Mouse (Mus musculus): ENCODE data around the gene Rap1gds1.

The Rap1gds1 gene

DNA sequence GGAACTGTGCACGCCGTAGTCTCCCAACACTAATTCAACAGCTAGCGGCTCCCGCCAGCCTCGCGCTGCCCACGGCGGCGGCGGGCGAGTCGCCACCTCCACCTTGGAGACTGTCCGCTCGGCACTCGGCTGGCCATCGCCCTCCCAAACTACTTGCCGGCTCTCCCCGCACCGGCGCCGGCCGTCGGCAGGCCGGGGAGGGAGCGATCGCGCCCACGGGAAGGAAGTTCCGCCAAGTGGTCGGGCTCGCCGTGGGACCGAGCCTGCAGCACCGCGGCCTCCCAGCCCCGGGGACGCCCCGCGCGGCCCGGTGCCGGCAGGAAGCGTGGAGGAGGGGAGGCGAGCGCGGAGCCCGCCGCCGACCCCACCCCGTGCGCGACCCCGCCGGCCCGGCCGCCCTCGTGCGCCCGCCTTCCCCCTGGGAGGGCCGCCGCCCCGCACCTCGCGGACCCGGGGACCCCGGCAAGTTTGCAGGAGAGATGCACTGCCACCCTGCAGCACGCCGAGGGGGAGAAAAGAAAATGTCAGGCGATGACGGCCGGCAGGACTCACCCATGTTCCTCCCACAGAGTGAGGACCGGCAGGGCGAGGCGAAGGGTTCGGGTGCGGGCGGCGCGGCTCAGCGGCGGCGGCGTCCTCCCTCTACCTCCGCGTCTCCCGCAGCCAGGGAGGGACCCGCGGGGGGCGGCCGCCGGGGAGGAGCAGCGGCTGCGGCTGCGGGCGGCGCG lies at the start of gene Rap1gds1:
TSS of gene Rap1gds1 (minus strand) at position 718 of the 728 bp plus-strand sequence.
- no peak for DNase-seq (ENCODE audit: extremely low spot score, low read depth, low spot score)

DNA sequence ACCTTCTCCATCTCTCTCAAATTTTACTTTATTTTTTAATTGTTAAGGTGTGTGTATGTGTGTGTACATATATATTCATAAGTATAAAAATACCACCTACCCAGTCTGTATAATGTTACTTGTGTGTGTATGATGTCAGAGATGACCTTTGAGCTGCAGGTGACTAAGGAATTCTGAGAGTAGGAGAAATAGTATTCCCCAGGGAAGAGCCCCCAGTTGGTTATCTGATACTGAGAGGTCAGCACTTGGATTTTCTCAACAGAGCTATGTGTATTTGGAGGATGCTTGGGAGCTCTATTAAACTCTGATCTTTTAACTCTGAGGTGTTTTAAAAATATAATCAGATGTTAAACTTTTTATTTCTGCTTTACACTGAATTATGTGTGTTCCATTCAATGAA lies 43.4 kb upstream of the Rap1gds1 start:
- no peak for DNase-seq (ENCODE audit: extremely low spot score, low read depth, low spot score)

DNA sequence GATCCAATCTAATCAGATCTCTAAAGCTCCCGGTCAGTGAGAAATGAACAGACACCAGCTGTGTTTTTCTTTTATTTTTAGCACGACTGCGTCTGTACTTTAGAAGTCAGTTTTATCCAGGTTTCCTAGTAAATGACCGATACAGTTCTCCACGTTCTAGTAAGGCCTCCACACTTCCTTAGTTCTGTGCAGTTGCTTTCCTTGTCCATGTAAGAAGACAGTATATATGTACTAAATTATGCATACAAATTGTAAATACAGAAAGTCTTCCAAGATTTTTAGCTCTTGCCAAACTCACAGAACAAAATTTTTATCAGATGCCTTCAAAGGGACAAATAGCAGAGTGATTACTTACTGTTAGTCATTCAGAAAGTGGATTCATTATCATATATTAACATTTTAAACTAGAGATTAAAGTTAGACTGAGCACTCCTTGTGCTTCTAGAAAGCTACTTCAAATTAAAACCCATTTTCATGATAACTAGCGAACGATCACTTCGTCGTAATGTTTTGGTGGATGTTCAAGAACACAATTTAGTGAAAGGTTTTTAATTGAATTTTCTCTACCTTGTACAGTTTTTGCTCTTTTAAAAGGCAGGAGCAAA lies 41.8 kb upstream of the Rap1gds1 start:
- no peak for DNase-seq (ENCODE audit: extremely low spot score, low read depth, low spot score)

DNA sequence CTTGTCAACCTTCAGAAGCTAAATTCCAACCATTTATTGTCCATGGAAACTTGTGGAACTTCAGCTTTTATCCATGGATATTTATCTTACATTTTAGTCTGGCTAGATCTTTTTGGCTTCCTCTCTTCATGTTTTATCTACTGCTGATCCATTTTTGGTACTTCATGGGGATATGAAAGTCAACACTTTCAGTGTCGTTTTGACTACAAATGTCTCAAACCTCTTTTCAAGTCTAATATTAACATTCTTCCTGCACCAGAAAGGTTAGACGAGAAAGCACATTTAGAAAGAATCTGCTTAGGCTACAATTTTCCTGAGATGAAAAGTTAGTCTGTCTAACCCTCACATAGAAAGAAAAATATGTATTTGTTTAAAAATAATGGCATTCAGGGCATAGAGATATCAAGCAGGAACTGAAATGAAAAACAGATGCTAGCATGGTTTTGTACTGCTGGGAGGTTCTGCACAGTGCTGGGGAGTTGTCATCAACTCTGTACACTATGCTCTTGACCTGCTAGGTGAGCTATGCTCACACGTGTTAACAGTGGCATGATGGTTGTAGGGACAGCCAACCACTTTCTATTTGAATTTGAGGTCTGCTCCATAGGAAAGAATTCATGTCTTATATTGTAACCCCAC lies 37.5 kb upstream of the Rap1gds1 start:
- DNase-seq (ENCODE audit: extremely low spot score, low read depth, low spot score) = no peak

DNA sequence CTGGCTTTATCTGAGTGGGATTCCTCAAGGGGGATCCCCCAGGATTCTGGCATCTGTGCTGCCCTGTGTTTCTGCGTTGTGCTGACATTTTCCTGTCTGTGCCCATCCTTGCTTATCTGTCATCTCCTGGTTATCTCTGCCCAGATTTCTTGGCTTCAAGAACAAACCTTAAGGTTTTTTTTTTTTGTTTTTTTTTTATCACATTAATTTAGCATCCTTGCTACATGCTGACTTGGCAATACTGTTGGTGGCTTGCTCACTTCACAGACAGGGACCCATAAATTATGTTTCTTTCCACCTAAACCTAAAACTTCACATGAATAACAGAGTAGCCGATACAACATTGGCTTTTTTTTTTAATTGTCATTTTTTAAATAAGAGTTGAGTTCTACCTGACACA lies 36.9 kb upstream of the Rap1gds1 start:
- DNase-seq (ENCODE audit: extremely low spot score, low read depth, low spot score) = no peak

DNA sequence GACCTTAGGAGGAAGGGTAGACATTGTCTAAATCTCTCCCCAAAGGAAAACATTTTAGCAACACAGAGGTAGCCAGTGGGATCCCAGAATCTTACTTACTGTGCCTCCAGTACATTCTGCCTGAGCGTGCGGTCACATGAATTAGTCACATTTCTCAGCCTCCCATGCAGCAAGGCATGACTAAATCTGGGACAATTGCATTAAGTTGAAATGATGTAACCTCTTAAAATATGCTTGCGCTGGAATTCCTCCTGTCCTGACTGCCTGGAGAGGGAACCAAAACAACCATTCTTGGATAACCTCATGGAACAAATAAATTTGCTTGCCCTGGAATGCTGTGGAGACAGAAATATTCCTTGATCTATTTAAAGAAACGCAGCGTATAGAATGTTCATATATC lies 33.2 kb upstream of the Rap1gds1 start:
- DNase-seq (ENCODE audit: extremely low spot score, low read depth, low spot score) = no peak

DNA sequence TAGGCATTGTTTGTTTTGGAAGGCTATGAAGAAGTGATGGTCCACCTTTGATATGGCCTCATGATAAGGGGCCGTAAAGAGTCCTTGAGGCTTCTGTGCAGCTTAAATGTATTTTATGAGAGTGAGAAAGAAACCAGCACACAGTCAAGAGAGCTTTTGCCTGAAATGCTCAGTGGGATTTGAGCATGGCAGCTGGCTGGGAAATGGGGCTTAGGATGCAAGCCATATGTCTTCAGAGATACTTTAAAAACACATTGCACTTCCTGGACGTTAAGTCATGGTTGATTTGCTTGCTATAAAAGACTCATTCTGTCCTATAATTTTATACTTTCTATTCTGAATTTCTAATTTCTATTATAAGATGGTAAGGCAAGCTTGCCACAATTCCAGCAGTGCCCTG lies 28.9 kb upstream of the Rap1gds1 start:
- DNase-seq (ENCODE audit: extremely low spot score, low read depth, low spot score) = no peak

DNA sequence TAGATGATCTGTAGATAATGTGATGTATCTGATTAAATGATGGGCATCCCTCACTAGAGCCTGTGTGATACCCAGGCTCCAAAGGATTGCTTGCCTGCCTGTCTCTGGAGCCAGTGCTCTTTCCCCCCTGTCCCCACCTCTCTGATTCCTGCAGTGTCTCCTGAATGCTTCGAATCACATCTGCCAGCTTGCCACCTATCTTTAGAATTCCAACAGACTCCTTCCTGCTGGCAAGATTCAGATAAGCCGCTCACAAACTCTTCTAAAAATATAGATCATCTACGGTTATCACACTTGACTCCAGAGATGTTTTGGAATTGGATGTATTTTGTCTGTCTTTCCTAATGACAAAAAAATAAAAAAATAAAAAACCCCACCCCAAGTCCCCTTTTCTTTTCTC lies 28.3 kb upstream of the Rap1gds1 start:
- DNase-seq (ENCODE audit: extremely low spot score, low read depth, low spot score) = no peak

DNA sequence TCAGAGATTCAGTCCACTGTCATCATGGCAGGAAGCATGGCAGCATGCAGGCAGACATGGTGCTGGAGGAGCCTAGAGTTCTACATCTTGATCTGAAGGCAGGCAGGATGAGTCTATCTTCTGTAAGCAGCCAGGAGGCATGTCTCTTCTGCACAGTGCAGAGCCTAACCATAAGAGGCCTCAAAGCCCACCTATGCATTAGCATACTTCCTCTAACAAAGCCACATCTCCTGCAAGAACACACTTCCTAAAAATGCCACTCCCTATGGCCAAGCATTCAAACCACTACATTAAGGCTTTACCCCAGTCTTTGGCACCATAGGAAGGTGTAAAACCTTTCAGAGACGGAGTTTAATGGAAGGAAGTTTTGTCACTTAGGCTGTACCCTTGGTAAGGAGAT lies 26.9 kb upstream of the Rap1gds1 start:
- DNase-seq (ENCODE audit: extremely low spot score, low read depth, low spot score) = no peak

DNA sequence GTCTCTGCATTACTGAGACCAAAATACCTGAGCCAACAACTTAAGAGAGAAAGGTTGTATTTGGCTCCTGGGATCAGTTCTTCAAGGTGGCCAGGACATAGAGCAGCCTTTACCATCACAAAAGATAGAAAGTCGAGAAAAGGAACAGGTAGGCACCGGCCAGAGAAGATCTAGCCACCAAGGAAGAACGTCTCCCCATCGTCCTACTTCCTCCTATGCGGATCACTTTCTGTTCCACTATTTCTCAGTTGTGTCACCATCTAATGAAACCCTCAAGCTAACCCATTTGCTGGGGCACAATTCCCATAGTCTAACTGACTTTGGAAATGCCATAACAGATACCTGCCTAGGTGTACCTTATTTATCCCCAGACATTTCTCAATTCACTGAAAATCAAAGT lies 24.3 kb upstream of the Rap1gds1 start:
- no peak for DNase-seq (ENCODE audit: extremely low spot score, low read depth, low spot score)

DNA sequence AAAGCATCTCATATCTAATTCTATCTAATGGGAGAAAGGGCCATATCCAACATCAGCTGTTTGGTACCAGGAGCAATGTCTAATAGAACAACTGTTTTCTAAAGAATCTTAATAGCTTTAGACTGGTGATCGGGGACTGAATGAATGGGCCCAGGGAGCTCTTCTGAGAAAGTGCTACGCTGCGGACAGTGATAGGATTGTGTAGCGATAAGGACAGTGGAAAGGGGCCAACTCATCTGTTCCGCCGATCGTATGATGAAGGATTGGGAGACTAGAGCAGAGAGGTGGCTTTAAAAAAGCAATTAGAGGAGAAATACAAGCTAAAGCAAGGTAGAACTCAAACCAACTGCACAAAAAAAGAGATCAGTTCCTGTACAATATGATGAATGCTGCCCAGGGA lies 20.9 kb upstream of the Rap1gds1 start:
- no peak for DNase-seq (ENCODE audit: extremely low spot score, low read depth, low spot score)

DNA sequence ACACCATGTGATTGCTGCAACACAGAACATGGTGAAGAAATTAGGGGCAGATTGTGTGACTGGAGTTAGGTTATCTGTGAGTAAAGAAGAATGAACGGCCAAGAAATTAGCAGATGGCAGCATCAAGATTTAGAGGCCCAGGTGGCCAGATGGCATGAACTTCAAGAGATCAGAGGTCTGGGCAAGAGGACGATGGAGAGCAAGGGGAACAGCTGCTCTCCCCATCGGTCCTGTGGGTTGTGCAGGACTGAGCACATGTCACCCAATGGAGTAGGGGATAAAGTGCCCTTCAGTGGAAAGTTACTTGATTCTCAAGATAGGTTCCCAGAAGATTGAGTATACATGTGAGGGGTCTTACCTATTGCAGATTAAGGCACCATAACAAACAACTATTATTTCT lies 13.5 kb upstream of the Rap1gds1 start:
- DNase-seq (ENCODE audit: extremely low spot score, low read depth, low spot score) = no peak

DNA sequence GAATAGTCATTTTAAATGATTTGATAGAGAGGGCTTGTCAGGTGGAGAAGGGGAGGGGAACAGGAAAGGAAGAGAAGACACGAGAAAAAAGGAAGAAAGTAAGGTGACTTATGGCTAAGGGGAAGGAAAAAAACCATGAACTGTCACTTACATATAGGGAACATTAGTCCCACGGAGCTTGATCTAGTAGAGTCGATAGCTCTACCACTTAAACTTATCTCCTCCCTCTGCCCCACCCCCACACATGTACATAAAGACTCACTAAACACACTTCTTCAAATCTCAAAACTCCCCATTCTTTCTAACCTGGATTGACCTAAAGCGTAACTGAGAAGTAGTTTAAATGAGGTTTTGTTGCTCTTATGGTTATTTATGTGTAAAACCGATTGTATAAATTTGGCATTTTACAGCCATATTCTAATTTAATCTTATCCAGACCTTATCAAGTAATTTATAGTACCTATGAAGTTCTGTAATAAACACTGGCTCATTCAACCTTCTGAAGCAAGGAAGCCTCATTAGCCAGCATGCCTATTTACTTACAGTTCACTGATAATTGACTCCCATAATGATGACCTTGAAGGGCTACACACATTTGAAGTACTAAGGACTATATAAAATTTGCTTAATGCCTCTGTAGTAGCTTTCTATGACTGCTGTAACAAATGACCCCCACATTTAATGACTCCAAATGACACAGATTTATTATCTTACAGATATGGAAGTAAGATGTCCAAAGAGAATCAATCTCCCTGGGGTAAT lies 9.0 kb upstream of the Rap1gds1 start:
- DNase-seq (ENCODE audit: extremely low spot score, low read depth, low spot score) = no peak

DNA sequence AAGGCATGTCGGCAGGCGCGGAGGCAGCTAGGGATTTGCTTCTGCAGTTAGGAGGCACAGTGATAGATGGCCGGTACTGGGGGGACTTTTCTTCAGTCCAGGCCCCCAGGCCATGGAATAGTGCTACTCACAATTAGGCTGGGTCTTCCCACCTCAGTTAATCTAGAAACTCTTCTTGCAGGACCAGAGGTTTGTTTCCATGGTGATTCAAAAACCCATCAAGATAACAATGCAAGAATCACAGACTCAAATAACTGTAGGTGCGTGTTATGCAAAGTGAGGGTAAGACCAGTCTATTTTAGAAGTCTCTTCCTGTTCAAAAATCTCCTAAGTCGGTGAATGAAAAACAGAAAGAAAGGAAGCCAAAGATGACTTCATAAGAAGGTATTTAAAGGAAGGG lies 4.8 kb upstream of the Rap1gds1 start:
- DNase-seq (ENCODE audit: extremely low spot score, low read depth, low spot score) = no peak

DNA sequence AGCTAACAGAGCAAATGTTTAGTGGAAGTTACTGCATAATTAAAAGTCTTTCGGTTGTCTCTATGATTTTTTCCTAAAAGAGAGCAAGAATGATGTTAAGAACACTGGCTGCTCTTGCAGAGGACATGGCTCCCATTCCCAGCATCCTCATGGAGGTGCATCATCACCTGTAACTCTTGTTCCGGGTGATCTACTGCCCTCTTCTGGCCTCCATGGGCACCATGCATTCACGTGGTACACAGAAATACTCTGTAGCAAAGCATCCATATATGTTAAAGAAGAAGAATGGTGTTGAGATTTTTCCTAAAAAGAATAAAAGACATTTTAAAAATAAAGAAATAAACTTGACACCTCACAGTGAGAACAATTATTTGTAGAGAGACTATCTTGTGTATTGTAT lies 3.0 kb upstream of the Rap1gds1 start:
- DNase-seq (ENCODE audit: extremely low spot score, low read depth, low spot score) = no peak

DNA sequence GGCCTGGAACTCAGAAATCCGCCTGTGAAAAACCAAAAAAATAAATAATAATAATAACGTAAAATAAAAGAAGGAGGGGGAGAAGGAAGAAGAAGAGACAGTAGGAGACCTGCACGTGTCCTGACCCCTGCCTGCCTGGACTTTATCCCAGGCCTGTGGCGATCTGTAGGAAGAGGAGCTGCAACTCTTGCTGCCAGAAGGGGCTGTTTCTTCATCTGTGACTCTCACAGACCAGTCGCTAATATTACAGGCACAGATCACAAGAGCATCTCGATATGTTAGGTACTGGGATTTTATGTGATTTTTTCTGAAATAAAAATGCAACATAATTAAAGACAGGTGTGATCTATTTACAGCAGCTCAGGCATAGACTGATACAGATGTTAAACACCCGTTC lies 1.1 kb upstream of the Rap1gds1 start:
- no peak for DNase-seq (ENCODE audit: extremely low spot score, low read depth, low spot score)

DNA sequence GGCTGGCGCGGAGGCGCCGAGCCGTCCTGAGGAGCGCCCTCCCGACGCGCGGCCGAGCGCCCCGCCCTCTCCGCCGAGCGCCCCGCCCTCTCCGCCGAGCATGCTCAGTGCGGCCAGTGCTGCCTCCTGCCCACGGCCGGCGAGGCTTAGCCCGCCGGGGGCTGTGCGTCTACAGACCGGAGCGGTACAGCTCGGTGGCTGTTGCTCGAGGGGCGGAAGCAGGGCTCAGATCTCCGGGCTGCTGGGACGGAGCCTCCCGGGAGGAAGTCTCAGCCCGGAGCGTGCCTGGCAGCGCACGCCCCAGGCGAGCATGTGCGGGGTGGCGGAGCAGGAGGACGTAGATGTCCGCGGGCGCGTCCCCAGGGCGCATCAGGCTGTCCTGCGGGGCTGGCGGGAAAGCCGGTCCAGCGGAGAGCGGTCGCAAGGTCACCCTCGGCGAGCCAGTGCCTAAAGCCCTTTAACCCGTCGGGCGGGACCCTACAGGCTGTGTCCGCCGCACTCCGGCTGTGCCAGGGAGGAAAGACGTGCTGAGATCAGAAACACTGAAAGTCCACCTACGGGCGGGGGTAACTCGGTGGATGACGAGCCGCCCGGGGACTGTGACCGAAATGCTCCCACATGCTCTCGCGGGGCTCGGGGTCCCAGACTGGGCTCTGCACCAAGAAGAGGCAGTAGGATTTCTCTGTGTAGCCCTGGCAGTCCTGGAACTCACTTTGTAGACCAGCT lies 495 bp upstream of the Rap1gds1 start:
- DNase-seq (ENCODE audit: extremely low spot score, low read depth, low spot score) = no peak

DNA sequence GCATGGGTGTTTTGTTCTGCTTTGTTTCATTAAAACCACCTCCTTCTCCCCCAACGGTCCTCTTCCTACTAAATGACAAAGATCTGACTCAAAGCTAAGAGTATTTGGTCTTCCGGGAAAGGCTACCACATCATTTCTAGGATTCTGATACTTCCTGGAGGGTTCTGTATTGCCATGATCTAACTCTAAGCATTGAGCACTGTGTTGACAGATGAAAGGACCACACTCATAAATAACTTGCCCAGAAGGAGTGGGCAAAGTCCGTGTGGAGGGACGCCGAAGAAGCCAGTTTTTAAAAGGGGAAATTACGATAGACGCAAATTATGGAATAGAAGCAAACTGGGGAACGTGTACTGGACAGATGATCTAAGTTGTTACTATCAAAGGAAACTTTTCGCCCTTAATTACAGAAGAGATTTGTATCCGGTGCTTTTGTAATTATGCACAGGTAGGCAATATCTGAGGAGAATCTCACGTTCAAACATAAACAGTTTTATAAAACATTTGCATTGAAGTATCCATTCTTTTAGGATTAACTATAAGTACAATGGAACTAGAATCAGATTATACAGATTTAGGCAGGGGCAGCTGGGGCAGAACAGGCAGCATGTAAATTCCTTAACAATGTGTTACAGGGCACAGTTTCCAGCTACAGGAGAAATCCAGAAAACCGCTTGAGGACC lies 1.1 kb downstream of the Rap1gds1 start:
- no peak for DNase-seq (ENCODE audit: extremely low spot score, low read depth, low spot score)

DNA sequence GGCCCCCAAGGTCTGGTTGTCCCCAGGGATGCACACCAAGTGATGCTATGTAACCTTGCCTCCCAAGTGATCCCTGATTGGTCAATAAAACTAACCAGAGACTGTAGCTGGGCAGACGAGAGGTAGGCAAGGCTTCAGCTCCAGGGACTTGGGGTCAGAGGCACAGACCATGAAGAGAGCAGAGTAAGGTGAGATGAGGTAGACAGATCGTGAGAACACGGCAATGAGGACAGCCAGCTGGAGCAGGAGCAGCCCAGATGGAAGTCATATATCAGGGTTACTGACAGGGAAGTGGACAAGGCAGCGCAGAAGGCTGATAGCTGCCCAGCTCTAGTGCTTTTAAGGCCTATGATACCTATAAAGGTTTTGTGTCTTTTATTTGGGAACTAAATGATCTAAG lies 5.5 kb downstream of the Rap1gds1 start:
- no peak for DNase-seq (ENCODE audit: extremely low spot score, low read depth, low spot score)

DNA sequence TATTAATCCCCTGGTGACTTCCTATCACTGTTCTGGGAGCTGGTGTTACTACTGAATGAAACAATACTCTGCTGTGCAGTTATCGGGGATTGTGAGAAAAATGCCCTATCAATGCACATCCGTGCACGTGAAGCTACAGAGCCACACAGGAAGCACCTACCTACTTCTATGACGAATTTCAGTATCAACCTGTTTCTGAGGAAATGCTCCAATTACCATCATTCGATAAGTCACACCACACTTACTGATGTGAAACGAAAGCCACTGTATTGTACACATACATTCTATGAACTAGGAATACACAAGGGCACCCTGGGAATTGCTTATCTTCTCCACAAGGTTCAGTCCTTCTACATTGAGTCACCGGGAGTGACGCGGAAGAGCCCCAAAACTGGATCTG lies 10.9 kb downstream of the Rap1gds1 start:
- DNase-seq (ENCODE audit: extremely low spot score, low read depth, low spot score) = no peak

DNA sequence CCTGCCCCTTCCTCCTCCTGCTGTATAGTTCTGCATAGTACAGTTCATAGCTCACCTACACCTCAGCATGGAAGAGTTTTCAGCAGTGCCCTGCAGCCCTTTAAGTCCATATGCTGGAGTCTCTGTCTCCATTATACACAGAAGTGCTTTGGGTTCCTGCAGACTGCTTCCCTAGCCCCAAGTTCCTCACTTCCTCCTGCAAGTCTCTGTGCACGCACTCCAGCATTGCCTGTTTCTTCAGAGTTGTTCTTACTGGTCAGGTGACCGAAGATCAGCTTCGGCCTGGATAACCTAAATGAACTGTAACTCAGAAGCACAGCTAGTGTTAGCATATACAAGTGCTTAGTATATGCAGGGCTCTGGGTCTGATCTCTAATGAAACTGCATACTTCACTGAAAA lies 12.9 kb downstream of the Rap1gds1 start:
- DNase-seq (ENCODE audit: extremely low spot score, low read depth, low spot score) = no peak

All from hindlimb bud, embryonic 11.5 days (tissue).